Mouse (Mus musculus): ENCODE data around the gene Pld1.

DNA sequence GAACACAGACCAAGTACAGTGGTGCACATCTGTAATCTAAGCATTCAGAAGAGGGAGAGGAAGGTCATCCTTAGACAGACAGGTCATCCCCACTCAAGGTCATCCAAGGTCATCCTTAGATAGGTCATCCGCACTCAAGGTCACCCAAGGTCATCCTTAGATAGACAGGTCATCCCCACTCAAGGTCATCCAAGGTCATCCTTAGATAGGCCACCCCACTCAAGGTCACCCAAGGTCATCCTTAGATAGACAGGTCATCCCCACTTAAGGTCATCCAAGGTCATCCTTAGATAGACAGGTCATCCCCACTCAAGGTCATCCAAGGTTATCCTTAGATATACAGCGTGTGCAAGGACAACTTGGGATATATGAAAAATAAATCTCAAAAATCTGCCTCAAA lies 175.4 kb downstream of the Pld1 start:
- TF ChIP-seq CTCF (IDR thresholded peaks at IDR 0.05; ENCODE audit: insufficient read depth, low read length) (no peak), POLR2A (IDR thresholded peaks at IDR 0.05; ENCODE audit: borderline replicate concordance, extremely low read depth, low read depth, low read length) (no peak)
